Mouse (Mus musculus) kidney, adult 2 months (tissue): ENCODE results near the gene Dlec1.

ENCODE experiments used
- CTCF ChIP-seq: fragments of 200-500 bp; conservative IDR thresholded peaks from 2 replicates; pipeline ENCODE4 v1.5.1; 2011; ENCODE audit warnings: low read depth, mild to moderate bottlenecking, control low read depth, low read length, moderate library complexity, mixed read lengths; ENCODE audit not compliant: insufficient read depth, insufficient read length
- POLR2A ChIP-seq: fragments of 200-500 bp; IDR thresholded peaks from one replicate; pipeline ENCODE4 v1.6.1; 2011; ENCODE audit warnings: low read depth, low read length, control low read depth

GRCm38 (mm10) chr9:119090462-119090861 lies 11.8 kb upstream of the Dlec1 start:
- TF ChIP-seq POLR2A (no peak), CTCF (no peak)
